Mouse (Mus musculus): ENCODE measurements at regions not wholly inside any gene's neighbourhood (a gene's known extent, or its start where the extent isn't known, plus 50 kb on each side); places are given as distances from the start of the nearest gene placed in this dataset.

GRCm38 (mm10) chr1:33271437-33272145 lies 398.0 kb downstream of the Prim2 start:
- peak; percentile 35 to 54 for DNase-seq (ENCODE audit: extremely low spot score in 1 of 2, low spot score in 1 of 2)

DNA sequence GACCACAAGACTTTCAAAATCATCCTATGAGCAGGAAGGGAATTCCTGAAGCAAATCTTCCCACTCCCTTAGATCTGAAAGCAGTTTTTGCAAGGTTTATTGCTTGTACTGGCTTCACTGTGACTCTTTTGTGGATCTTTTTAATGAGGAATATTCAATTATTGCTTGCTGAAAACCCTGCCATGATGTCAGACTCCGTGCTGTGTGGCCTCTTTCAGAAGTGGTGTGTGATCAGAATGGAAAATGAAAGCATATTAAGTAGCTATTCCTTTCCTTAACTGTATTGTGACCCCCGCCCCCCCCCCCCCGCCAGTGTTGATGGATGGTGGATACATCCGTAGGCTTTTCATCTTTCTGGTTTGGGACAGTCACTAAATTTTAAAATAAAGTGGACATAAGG lies 400.4 kb downstream of the Prim2 start:
- DNase-seq (ENCODE audit: extremely low spot score in 1 of 2, low spot score in 1 of 2): no peak

- no peak for DNase-seq (ENCODE audit: extremely low spot score in 1 of 2, low spot score in 1 of 2)
Measured at GRCm38 (mm10) chr1:33265731-33266415, 403.7 kb downstream of the Prim2 start.

DNA sequence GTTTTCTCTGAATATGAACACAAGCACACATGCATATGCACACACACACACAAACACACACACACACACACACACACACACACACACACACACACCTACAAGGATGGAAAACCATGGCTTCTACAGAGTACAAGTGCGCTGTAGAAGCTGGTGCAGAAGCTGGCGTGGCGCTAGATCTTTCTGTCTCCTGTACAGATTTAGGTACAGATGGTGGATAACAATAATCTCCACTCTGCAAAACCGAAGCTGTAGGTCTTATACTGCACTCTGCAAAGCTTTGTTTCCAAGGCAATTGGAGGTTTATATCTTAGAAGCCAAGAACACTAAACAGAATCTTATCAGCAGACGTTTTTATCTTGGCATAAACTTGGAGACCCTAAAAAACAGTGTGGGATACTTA lies 420.1 kb downstream of the Prim2 start:
- no peak for DNase-seq (ENCODE audit: extremely low spot score in 1 of 2, low spot score in 1 of 2)

DNA sequence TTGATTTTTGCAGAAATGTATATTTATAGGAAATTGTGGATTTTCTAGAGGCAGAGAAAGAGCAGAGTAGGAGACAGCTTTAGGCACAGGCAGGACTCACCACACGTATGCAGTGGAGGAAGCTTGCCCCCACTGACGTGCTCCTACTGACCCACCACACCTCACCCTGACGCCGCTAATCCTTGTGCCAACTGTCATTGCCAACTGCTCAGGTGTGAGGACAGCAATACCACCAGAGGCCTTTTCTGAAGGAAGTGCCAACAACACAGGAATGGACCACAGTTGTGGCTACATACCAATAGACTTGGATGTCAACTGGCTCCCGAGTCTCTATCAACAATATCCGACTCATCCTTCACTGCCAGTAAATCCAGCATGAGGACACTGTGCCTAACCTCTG lies 422.5 kb downstream of the Prim2 start:
- no peak for DNase-seq (ENCODE audit: extremely low spot score in 1 of 2, low spot score in 1 of 2)

DNA sequence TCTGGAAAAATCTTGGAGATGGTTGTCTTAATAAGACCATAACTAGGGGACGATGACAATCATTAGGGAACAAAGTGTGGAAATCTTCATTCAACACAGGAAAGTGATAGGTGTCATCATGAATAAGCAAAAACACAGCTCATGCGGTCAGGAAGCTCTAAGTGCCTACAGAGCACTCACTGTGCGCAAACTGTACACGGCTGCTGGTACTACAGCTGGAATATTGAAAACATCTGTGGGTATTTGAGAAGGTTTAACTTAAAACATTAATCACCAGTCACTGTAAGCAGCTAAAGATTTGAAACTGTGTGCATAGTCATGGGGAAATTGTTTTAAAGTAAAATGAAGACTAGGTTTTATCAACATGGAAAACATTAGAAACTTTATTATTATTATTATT lies 424.4 kb downstream of the Prim2 start:
- no peak for DNase-seq (ENCODE audit: extremely low spot score in 1 of 2, low spot score in 1 of 2)

DNA sequence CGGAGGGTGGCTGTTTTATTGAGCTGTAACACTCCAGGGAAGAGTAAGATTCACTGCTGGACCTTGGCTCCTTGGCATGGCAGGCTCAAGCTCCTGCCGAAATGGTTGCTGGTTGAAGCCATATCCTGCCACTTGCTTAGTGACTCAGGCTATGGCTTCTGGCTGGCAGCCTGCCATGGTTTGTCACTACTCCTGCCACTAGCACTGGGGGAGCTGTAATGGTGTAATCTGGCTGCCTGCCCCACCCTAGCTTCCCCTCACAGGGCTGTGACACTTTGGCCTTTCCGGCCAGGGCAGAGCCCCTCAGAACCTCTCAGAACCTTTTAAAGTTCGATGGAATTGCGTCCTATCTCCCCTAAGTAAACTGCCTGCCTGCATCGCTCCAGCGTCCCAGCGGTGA lies 424.9 kb downstream of the Prim2 start:
- no peak for DNase-seq (ENCODE audit: extremely low spot score in 1 of 2, low spot score in 1 of 2)

DNA sequence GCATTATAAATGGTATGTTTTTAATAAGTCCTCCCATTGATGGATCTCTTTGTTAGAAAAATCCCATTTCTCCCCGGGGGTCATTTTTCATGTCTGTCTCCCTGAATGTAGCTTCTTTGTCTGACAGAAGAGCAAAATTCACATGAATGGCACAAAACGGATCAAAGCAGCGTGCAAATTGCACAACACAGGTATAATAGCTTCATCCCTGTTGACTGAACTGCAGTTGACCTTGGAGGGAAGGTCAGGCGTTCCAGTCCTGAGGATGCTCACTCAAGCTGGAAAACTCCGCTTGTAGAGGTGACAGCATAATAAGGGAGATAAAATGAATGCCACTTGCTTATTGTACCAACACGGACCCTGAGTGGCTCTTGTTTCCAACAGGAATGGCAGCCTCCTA lies 446.6 kb downstream of the Prim2 start:
- no peak for DNase-seq (ENCODE audit: extremely low spot score in 1 of 2, low spot score in 1 of 2)

GRCm38 (mm10) chr1:33214815-33215214 lies 454.8 kb downstream of the Prim2 start:
- peak in 1 of 2 experiments; percentile 11 for DNase-seq (ENCODE audit: extremely low spot score in 1 of 2, low spot score in 1 of 2)

- DNase-seq (ENCODE audit: extremely low spot score in 1 of 2, low spot score in 1 of 2): no peak
Measured at GRCm38 (mm10) chr1:33214394-33214793, 455.2 kb downstream of the Prim2 start.

DNA sequence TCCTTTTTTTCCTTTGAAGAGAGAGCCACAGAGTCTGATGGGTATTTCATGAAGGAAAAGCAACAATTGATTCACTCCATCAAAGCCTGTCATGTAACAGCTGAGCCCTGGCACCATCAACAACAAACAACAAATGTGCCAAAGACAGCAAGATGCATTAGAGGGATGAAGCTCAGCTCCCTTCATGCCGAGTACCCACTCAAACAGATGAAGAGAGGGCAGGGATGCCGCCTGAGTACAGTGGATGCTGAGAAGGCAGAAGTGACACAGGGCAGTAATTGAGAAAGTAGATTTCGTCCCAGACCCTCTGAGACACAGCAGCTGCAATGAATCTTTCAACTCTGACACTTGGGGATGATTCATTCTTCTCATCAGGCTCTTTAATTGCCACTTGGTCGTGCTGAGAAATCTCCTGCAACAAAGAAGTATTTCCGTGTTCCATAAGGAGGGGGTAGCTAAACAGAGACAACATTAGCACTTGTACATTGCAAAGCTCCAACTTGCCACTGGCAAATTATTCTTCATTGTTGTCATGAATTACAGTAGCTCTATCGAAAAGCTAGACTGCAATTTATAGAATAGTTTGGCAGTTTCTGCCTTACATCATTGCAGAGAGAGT lies 467.9 kb downstream of the Prim2 start:
- peak in 1 of 2 experiments; percentile 3 for DNase-seq (ENCODE audit: extremely low spot score in 1 of 2, low spot score in 1 of 2)

DNA sequence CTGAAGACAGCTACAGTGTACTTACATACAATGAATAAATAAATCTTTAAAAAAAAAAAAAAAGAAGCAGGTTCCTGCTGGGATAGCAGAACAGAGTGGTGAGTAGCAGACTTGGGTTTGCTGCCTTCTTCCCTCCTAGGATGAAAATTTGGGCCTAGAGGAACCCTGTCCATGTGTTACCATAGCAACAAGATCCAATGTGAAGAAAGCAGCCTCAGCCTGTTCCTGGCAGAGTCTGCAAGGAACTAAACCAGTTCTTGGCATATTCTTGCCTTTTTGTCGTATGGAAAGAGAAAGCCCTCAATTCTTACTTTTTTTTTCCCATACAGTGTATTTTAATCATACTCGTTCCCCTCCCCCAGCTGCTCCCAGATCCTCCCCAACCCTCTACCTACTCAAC lies 474.5 kb downstream of the Prim2 start:
- peak in 1 of 2 experiments; percentile 42 for DNase-seq (ENCODE audit: extremely low spot score in 1 of 2, low spot score in 1 of 2)

DNA sequence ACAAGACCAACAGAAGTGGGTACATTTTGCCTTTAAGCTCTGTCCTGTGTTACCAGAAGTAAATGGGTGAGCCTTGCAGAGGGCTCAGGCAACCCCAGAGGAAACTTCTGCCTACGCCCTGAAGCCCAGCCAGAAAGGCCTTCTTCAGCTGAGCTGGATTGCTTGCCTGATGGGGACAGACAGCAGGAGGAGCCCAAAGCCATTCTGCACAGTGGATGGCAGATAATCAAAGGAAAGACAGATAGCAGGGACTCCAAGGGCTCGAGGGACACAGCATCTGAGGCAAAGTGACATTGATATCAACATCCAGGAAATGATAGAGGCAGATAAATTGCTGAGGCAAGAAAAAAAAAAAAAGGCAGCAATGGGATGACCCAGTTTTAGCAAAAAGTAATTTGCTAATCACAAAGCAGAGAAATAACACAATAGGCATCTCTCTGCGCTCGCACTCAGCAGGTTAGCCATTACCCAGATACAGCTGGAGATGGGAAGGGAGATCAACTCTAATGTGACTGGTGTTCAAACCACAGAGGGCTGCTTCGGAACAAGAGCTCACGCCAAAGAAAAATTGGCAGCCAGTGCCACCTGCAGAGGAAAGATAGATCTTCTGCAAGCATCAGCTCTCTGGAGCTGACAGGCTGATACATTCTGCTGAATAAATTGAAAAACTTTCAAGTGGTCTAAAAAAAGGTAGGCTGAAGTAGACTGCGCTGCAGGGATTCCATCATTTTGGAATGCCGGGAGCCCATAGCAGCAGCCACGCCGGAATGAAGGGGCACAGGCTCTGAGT lies 494.8 kb downstream of the Prim2 start:
- DNase-seq (ENCODE audit: extremely low spot score in 1 of 2, low spot score in 1 of 2): peak; percentile 33 to 69

GRCm38 (mm10) chr1:33136991-33137390 lies 532.6 kb downstream of the Prim2 start:
- no peak for DNase-seq (ENCODE audit: extremely low spot score in 1 of 2, low spot score in 1 of 2)

GRCm38 (mm10) chr1:33130351-33130750 lies 539.2 kb downstream of the Prim2 start:
- no peak for DNase-seq (ENCODE audit: extremely low spot score in 1 of 2, low spot score in 1 of 2)

- DNase-seq (ENCODE audit: extremely low spot score in 1 of 2, low spot score in 1 of 2): peak in 1 of 2 experiments; percentile 14
Measured at GRCm38 (mm10) chr1:33125062-33125461, 544.5 kb downstream of the Prim2 start.

GRCm38 (mm10) chr1:33106286-33106685 lies 559.2 kb upstream of the Gm5415 start:
- DNase-seq (ENCODE audit: extremely low spot score in 1 of 2, low spot score in 1 of 2): no peak

DNA sequence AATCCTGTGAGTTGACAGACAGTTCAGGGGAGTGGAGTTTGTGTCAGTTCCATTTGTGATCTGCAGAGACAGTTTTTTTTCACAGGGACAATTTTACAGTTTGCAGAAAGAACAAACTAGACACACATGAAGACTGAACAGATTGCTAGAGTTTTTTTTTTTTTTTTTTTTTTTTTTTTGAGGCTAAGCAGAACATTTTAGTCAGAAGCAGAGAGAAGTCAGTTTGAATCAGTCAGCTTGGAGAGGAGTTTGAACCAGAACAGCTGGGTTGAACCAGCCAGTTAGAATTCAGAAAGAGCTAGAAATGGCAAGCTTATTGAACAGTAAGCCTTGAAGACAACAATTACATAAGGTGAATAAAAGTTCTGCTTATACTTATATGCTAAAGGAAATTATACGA lies 557.2 kb upstream of the Gm5415 start:
- DNase-seq (ENCODE audit: extremely low spot score in 1 of 2, low spot score in 1 of 2): no peak

DNA sequence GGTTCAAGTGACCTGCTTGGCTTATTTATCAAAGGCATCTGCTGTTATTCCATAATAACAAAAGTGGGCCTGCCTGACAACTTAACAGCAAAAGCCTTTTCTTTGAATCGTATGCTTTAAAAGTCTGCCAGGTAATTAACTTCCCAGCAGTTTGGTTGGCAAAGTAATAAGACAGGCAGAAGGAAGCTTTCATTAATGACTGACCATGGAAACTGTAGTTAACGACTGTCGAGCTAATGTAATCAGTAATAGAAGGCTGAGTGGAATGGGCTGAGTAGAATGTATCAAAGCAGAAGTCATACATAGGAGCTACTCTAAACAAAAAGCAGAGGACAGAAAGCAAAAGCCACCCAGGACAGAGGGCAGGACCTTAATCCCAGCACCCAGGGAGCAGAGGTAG lies 551.0 kb upstream of the Gm5415 start:
- no peak for DNase-seq (ENCODE audit: extremely low spot score in 1 of 2, low spot score in 1 of 2)

DNA sequence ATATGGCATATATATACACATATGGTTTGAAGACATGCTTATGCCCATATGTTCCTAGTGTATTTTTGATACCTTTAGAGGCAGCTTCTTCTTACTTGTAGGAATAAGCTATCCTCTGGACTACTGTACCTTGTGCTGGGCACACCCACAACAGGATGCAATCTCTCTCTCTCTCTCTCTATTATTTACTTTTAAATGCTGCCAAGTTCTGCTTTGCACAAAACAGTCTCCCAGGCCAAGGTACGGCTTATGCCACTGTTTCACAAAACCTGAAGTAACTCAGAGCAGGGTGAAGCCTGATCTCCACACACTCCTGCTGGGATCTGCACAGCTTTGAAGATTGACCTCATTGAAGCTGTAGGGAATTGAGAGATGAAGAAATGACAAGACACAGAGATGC lies 549.8 kb upstream of the Gm5415 start:
- DNase-seq (ENCODE audit: extremely low spot score in 1 of 2, low spot score in 1 of 2): no peak

GRCm38 (mm10) chr1:33074551-33074950 lies 527.5 kb upstream of the Gm5415 start:
- DNase-seq (ENCODE audit: extremely low spot score in 1 of 2, low spot score in 1 of 2): no peak
